Mouse (Mus musculus): ENCODE measurements around the gene Tspyl4. TPM values are rescaled to one million over a fixed set of nuclear protein-coding genes. Genes with fewer than 3 reads are reported as not detected.
"Not testable (repeated sequence)": the region's sequence is repeated elsewhere in the genome, so short reads cannot be mapped to it uniquely, and the experiment has no call there.

Gene Tspyl4
- total RNA-seq (2021) = 1 to 10 TPM; 2.3 to 2.5 TPM
- long read RNA-seq, experiment 1, partial matches to known transcripts = 0 of 3 reads
- long read RNA-seq, experiment 1, other reads (novel, unspliced or antisense) = 0 of 3 reads
- long read RNA-seq, experiment 2, partial matches to known transcripts = 0 of 1 reads
- long read RNA-seq, experiment 2, other reads (novel, unspliced or antisense) = 0 of 1 reads

DNA sequence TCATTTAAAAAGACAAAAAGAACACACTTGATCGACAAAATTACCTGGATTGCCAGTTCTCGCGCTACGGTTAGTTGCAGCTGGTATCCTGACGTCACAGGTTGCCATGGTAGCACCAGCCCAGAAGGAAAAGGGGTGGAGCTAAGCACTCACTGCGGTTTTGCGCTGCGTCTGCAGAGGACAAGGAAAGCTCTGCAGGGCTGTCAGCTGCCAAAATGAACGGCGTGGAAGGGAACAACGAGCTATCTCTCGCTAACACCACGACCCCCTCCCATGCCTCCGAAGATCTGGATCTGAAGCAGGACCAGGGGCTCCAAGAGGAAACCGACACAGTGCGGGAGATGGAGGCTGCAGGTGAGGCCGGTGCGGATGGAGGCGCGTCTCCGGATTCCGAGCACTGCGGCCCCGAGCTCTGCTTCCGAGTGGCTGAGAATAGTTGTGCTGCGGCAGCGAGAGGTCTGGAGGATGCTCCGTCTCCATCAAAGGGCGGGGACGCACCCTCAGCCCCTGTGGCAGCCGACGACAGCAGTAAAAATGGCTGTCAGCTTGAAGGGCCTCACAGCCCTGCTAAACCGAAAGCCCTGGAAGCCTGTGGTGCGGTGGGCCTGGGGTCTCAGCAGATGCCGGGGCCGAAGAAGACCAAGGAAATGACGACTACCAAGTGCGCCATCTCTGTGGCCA lies at the start of gene Tspyl4:
TSS of gene Tspyl4 (plus strand) at position 144 of the 681 bp plus-strand sequence.
- DNase-seq = peak; percentile 86

DNA sequence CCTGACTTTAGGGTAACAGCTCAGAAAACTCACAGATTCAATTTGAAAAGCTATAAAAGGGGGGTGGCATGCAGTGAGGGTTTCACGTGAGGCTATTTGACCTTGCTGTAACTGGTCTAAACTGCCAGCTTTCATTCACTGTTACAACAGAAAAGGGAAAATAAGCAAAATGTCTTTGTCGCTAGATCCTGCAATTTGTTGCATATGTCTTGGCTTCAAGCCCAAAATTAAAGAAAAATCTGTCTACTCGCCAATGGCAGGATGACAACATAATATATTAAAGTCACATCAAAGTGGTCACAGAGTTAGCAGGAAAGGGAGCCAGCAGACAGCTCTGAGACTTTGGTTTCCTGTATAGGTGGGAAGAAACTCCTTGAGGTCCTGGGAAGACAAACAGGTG lies 49.5 kb upstream of the Tspyl4 start:
- DNase-seq = no peak

DNA sequence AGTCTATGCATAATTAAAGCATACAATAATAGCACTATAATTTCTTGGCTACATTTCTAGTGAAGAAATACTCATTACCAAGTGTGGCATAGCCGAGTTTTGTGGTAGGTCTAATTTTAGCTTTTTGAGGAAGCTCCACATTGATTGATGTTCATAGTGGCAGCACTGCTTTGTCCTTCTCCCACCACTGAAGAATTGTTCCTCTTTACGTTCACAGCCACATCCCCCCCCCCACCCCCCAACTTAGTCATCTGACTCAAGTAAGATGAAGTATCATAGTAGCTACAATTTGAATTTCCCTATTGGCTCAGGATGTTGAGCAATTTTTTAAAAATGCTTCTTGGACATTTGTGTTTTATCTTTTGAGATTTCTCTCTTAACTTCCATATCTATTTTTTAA lies 47.6 kb upstream of the Tspyl4 start:
- no peak for DNase-seq

DNA sequence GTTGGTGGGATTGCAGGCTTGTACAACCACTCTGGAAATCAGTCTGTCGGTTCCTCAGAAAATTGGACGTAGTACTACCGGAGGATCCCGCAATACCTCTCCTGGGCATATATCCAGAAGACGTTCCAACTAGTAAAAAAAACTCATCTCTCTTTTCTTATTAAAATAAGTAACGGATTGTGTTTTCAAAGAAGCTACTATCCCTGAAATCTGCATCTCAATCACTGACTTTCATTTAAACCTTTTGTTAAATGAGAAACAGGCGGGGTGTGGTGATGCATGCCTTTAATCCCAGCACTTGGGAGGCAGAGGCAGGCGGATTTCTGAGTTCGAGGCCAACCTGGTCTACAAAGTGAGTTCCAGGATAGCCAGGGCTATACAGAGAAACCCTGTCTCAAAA lies 44.4 kb upstream of the Tspyl4 start:
- not testable (repeated sequence) for DNase-seq

DNA sequence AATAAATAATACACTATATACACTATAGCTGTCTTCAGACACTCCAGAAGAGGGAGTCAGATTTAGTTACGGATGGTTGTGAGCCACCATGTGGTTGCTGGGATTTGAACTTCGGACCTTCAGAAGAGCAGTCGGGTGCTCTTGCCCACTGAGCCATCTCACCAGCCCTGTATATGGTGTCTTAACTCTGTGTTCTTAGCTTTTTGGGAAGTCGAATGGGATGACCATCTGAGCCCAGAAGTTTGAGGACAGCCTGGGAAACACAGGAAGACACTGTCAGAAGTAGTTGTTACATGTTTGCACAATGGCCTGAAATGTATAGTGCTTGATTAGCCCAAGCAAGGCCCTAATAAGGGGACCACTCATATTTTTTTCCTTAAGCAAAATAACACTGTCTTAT lies 32.1 kb upstream of the Tspyl4 start:
- no peak for DNase-seq

DNA sequence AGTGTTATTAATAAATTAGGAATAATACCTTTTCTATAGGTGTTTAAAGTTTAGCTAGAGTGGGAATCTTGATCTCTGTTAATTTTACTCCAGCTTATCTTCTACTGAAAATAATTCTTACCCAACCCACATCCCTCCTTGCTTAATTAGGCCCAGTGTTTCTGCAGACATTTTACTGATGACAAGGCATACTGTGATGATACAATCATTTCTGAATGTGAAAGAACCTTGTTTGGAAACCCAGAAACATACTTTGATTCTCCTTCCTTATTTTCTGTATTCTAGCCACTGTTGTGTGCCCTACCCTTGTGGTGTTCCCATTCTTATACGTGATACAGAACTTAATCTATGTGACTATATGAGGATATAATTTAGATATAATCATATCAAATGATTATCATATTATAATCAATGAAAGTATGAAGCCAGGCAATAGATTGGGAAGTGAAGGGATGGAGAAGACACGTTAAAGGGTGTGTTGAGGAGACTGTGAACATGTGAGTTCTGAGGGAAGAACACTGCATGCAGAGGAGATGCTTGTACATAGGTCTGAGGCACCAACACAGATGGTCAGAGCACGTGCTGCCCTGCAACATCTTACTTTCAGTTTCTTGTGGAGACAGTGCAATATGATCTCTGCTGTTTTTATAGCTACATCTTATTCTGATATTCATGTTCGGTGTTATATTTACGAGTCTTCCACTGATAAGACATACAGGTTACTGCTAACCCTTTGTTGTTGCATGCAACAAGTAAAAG lies 29.8 kb upstream of the Tspyl4 start:
- DNase-seq = no peak

DNA sequence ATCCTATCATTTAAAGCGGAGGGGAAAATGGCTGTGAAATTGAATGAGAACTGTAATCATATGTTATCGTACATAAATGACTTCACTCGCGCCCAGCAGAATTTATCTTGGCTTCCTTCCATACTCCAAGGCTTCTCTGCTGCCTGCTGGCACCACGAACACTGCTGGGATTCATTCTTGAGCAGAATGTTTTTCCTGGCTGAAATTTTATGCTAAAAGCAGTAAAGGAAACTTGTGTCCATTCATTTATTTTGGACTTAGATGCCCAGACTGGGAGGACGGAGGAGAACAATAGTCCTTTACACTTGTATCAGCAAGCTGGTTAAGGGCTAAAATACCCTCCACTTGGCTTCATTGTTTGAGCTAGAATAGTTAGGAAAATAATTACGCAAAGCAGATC lies 25.6 kb upstream of the Tspyl4 start:
- DNase-seq = no peak

DNA sequence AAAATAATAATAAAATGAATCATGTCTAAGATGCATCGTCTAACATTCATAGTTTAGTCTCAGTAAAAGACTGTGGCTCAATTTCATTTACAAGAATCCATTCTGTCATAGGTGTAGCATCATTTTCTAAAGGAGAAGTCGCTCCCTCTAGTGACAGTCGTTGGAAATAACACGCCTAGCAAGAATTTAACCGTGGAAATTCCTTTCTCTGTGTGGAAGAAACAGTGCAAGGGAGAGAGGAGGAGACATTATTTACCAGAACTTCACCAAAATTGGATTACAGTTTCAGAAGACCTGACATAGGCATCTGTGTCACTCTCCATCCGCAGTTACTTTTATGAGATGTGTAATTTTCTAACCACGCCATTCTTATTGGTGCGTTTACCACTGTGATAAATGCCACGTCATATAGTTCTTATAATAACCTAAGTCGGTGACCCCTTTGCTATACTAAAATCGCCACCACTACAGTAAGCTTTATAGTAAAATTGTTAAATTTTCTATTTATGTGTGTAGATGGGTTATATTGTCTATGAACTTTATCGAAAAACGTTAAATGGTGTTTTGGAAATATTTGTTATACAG lies 16.6 kb upstream of the Tspyl4 start:
- DNase-seq = peak; percentile 11

DNA sequence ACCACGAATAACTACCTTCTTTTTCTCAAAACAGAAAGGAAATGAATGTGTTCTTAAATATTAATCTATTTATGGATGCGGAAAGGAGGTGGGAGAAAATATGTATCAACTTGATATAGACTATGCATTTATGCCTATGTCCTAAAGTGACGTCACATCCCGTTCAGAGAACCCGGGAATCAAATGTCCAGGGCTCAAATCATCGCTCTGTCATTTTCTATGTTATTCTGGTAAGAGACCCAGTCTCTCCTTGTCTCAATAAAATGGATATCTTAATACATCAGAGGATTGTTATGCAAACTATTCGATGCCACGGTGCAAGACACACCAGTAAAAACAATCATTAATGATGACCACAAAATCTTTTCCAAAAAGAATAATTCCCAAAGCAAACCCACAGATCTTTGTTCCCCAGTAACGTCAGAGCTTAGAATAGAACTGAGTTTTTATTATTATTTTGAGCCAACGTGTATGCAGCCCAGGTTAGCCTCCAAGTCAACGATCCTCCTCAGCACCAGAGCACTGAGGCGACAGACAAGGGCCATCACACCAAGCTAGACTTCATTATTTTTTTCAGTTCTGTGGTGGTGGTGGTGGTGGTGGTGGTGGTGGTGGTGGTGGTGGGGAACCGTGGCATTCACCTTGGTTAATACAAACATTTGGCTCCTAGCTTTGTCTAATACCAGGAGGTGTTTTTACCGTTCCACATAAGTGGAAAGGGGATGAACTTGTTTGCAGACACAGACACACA lies 15.9 kb upstream of the Tspyl4 start:
- DNase-seq = no peak

DNA sequence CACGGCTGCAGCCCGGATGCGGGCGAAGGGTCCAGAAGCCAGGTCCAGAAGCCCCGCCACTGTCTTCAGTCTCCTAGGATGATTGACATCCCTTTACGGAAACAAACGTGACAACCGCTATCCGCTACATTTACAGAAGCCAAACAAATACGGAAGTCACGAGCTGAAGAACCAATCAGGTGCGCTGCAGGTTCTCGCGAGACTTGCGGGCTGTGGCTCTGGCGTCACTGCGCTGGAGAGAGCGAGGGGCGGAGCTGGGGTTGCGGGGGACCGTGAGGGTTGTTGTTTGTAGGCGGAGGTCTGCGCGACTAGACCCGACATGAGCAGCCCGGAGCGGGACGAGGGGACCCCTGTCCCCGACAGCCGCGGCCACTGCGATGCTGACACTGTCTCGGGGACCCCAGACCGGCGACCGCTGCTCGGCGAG lies 15.3 kb upstream of the Tspyl4 start, which contains the start of gene Tspyl1:
TSS of gene Tspyl1 (plus strand) at position 229 of the 427 bp plus-strand sequence.
- DNase-seq = peak; percentile 98

DNA sequence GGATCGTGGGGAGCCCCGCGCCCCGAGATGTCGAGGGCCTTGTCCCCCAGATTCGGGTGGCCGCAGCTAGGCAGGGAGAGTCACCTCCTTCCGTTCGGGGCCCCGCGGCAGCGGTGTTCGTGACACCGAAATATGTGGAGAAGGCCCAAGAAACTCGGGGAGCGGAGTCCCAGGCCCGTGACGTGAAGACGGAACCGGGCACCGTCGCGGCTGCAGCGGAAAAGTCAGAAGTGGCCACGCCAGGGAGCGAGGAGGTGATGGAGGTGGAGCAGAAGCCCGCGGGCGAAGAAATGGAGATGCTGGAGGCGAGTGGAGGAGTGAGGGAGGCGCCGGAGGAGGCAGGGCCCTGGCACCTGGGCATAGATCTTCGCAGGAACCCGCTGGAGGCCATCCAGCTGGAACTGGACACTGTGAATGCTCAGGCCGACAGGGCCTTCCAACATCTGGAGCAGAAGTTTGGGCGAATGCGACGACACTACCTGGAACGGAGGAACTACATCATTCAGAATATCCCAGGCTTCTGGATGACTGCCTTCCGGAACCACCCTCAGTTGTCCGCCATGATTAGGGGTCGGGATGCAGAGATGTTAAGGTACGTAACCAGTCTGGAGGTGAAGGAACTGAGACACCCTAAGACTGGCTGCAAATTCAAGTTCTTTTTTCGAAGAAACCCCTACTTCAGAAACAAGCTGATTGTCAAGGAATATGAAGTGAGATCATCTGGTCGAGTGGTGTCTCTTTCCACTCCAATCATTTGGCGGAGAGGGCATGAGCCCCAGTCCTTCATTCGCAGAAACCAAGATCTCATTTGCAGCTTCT lies 14.6 kb upstream of the Tspyl4 start:
- DNase-seq = peak; percentile 64

DNA sequence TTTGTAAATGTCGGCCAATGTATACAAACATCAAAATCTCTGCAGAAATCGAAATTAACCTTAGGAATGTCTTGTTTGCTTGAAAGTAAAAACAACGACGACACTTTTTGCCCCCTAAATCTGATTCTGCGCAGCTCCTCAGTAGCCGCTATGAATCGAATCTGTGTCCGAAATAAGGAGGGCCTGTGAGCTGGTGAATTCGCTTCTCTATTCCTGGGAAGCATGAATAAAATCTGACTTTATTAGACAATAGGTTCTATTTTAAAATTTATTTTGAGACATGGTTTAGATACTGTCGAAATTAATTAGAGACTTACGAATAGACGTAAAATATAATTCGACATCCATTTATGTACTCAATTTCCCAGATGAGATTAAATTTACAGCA lies 337 bp upstream of the Tspyl4 start:
- no peak for DNase-seq

DNA sequence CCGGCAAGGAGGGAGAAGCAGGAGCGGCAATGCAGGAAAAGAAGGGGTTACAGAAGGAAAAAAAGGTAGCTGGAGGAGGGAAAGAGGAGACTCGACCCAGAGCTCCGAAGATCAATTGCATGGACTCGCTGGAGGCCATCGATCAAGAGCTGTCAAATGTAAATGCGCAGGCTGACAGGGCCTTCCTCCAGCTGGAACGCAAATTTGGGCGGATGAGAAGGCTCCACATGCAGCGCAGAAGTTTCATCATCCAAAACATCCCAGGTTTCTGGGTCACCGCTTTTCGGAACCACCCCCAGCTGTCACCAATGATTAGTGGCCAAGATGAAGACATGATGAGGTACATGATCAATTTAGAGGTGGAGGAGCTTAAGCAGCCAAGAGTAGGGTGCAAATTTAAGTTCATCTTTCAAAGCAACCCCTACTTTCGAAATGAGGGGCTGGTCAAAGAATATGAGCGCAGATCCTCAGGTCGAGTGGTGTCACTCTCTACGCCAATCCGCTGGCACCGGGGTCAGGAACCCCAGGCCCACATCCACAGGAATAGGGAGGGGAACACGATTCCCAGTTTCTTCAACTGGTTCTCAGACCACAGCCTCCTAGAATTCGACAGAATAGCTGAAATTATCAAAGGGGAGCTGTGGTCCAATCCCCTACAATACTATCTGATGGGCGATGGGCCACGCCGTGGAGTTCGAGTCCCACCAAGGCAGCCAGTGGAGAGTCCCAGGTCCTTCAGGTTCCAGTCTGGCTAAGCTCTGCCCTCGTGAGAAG lies 925 bp downstream of the Tspyl4 start:
- DNase-seq = peak; percentile 9

DNA sequence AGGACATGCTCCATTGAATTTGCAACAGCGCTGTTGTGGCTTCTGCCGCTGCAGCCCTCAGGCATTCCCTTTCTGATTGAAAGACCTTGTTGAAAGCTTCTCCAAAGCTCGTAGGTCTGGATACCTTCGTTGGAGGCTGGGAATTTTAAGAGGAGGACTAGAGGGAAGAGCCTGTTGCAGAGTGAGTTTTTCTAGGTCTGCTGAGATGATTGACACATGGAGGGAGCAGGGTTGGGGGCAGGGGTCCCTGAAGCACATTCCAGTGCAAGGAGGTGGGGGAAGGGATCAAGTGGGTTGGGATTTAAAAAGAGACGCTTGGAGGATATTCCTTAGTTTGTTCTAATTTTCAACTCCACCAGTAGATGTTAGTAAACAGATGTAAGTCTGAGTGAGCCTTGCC lies 3.1 kb downstream of the Tspyl4 start:
- no peak for DNase-seq

DNA sequence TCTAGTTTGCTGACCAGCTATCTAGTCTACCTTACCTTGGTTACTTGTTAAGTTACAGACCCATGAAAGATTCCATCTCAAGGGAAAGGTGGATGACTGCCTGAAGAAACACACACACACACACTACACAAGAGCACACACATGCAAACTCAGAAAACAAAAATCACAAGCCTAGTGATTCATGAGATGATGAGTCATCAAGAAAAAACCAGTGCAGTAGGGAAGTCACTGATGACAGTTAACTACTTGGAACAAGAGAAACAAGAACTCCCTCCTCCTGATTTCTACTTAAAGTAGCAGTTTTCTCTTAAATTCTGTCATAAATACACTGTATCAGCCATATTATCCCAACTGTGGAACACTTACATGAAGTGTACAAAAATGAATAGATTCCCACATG lies 9.8 kb downstream of the Tspyl4 start:
- DNase-seq = no peak

DNA sequence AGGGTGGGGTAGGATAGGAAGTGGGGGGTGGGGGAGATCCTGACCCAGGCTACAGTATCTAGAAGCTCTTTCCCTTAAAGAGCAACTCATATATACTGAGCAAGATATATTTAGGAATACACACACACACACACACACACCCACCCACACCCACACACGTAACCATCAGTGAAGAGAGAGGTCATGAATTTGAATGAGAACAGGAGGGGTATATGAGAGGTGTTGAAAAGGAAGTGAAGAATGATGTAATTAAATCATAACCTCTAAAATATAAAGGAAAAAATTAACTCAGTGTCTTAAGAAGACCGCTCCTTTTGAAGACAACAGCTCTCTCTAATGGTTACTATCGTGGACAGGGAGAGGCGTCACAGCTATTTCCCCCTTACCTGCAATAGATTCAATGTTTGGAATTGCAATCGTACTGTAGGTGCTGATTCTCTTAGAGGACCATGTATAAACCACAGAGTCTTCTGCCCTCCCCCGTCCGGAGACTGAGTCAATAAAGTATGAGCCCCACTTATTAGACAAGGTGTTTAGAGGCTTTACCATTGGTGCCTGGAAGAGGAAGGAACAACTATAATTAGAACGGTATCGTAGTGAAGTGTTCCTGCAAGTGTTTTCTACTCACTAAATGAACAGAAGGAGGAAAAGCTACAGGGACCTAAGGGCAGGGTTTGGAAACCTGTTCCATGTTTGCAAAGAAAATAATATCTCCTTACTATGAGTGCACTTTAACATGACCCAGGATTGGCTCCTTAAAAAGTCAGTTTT lies 12.9 kb downstream of the Tspyl4 start:
- no peak for DNase-seq

DNA sequence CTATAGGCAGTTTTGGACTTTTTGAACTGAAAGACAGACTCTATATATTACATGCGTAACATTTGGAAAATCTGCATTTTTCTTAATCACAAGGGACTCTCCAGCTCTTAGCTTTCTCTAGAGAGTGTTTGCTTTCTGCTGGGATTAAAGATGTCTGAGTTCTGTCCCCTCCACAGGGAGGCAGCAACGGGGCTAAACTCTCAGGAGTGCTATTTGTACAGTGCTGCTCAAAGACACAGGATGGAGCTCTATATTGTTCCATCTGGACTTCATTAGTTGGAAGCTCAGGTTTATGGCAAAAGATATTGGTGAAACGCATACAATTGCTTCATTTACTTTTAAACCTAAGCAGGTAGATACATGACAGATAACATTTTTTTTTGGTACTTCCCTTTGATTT lies 15.3 kb downstream of the Tspyl4 start:
- DNase-seq = no peak

DNA sequence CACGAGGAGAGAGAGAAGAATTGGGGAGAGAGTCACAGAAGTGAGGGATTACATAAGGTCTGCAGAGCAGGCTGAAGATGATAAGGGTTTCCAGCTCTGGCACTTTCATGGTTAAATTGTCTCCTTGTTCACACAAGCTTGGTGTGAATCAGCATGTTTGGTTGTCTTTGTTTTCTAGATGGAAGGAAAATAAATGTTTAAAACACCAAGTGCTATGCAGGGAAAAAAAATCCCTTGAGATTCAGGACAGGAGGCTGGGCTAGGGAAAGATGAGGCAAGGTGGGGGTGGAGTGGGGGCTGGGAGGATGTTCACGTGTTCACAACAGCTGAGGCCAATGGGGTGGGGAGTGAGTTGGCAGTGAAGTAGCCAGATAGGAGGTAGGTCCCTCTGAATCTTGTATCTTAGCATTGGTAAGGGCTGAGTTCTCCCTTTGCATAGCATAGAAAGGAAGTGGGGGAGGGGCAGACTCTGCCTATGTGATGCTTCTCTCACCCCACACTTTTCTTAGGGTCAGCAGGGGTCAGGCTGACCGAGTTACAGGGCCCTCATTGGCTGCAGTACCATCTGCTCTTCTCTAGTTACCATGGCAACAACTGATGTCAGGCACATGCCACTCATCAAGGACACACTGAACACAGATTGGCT lies 19.5 kb downstream of the Tspyl4 start:
- no peak for DNase-seq

DNA sequence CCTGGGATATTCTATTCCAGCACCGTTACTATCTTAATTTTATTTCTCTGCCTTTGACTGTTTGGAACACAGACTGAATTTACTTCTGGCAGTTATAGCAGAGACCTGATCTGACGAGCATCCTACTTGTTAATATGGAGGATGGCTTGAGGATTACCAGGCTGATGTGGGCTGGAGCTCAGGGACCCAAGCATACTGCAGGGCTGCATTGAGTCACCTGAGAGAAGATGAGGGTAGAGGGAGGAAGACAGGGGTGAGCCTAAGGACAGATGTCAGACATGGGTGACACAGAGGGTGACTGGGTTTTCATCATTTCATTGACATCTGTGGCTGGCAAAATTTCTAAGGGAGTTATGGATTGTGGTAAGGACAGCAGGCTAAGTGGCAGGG lies 20.0 kb downstream of the Tspyl4 start:
- no peak for DNase-seq

Data from gastrocnemius, postnatal 10 days (tissue).